Mouse (Mus musculus) neural tube, postnatal 0 days (tissue): Measurements from ENCODE around the gene Afap1. TPM values are rescaled to one million over a fixed set of nuclear protein-coding genes. Genes with fewer than 3 reads are reported as not detected.

Source experiments
- polyA plus RNA-seq: library from polyadenylated mRNA; unstranded; fragments of >200 nt; fragmentation: Nextera tagmentation; extraction: Ambion mirVana; gene quantifications from 2 replicates; pipeline ENCODE4 v1.2.1, GENCODE M21; 2015

Gene Afap1
- polyA plus RNA-seq, result 39.1 and 39.6 TPM in 2 replicates

DNA sequence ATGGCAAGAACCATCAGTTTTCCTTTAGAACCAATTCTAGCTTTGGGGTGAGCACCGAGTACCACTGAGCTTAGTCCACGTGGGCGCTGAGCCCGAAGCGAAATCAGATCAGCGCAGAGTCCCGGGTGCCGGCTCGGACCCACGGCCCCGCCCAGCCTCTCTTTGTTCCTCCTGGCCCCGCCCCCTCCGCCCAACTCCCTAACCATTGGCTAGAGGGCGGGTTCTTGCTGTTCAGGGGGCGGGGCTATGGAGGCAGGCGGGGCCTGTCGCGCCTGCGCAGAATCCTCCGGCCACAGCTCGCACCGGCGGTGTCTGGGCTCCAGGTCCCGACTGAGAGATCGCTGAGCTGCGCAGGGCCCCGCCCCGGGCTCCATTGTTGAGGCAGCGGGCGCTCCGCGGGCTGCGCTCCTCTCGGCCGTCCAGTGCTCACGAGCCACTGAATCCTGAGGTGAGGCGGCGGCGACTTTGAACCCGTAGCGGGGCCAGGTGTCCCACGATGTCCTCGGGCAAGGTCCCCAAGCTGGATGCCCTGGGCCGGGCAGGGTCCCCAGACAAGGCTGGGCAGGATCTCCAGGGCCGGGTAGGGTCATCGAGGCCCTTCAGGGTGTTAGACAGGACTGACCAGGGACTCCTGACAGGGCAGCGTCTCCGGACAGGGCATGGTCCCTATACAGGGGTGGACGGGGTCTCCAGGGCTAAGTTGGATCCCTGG is at the start of gene Afap1:
Afap1 (plus strand) TSS at position 227 of the 712 bp plus-strand sequence.

Other genes with a start within 250 kb of the Afap1 start
- gene Htra3, start 213.5 kb upstream of the Afap1 start, polyA plus RNA-seq, result 25.6 and 29.3 TPM in 2 replicates
- gene Sh3tc1, start 153.3 kb upstream of the Afap1 start, polyA plus RNA-seq, result 1.5 and 1.7 TPM in 2 replicates
- 33.3 and 38.1 TPM in 2 replicates for gene Ablim2, start 135.4 kb upstream of the Afap1 start, polyA plus RNA-seq